Mouse (Mus musculus) embryo, embryonic 10.5 days (tissue): ENCODE data around the gene Plch2.

Experiments
- DNase-seq: peaks from one replicate; pipeline ENCODE4 v3.0.0-alpha.2; 2015; ENCODE audit warnings: low spot score

Plch2 gene

GRCm38 (mm10) chr4:155020813-155021212, 35.8 kb downstream of the Plch2 start:
- no peak for DNase-seq

GRCm38 (mm10) chr4:155020141-155020540, 36.4 kb downstream of the Plch2 start:
- no peak for DNase-seq

GRCm38 (mm10) chr4:155019336-155019847, 37.2 kb downstream of the Plch2 start:
- peak; percentile 54 for DNase-seq

- DNase-seq: peak; percentile 83
These were observed 37.8 kb downstream of the Plch2 start for GRCm38 (mm10) chr4:155018601-155019335.

- DNase-seq: no peak
These were observed 38.5 kb downstream of the Plch2 start for GRCm38 (mm10) chr4:155018066-155018465.

GRCm38 (mm10) chr4:155017253-155017878, 39.2 kb downstream of the Plch2 start:
- no peak for DNase-seq

- DNase-seq: no peak
These were observed 39.8 kb downstream of the Plch2 start for GRCm38 (mm10) chr4:155016807-155017206.

- no peak for DNase-seq
These were observed 41.0 kb downstream of the Plch2 start for GRCm38 (mm10) chr4:155015550-155015949.

GRCm38 (mm10) chr4:155014791-155015190, 41.8 kb downstream of the Plch2 start:
- DNase-seq: no peak

GRCm38 (mm10) chr4:155014244-155014643, 42.3 kb downstream of the Plch2 start:
- no peak for DNase-seq

- peak; percentile 90 for DNase-seq
These were observed 43.8 kb downstream of the Plch2 start for GRCm38 (mm10) chr4:155012788-155013187.

- no peak for DNase-seq
These were observed 44.5 kb downstream of the Plch2 start for GRCm38 (mm10) chr4:155012115-155012514.

- no peak for DNase-seq
These were observed 45.1 kb downstream of the Plch2 start for GRCm38 (mm10) chr4:155011312-155012025.

- no peak for DNase-seq
These were observed 45.7 kb downstream of the Plch2 start for GRCm38 (mm10) chr4:155010870-155011269.

- no peak for DNase-seq
These were observed 47.4 kb downstream of the Plch2 start for GRCm38 (mm10) chr4:155009216-155009615.

- DNase-seq: no peak
These were observed 48.5 kb downstream of the Plch2 start for GRCm38 (mm10) chr4:155008075-155008474.

- no peak for DNase-seq
These were observed 48.9 kb downstream of the Plch2 start for GRCm38 (mm10) chr4:155007641-155008040.

- DNase-seq: no peak
These were observed 50.3 kb downstream of the Plch2 start for GRCm38 (mm10) chr4:155006296-155006695.

- DNase-seq: no peak
These were observed 51.3 kb downstream of the Plch2 start for GRCm38 (mm10) chr4:155005278-155005677.

GRCm38 (mm10) chr4:154999379-154999778, 57.2 kb downstream of the Plch2 start:
- no peak for DNase-seq

GRCm38 (mm10) chr4:154996572-154997154, 59.9 kb downstream of the Plch2 start:
- DNase-seq: peak; percentile 51

- DNase-seq: no peak
These were observed 61.7 kb downstream of the Plch2 start for GRCm38 (mm10) chr4:154994876-154995275.
